Mouse (Mus musculus) liver, embryonic 16.5 days (tissue): Measurements from ENCODE around the gene Tmem266. TPM values are rescaled to one million over a fixed set of nuclear protein-coding genes. Genes with fewer than 3 reads are reported as not detected.

Source experiments
- ATAC-seq: fragments of 200-750 bp; cut with Nextera tagmentation; 2 replicates; pipeline ENCODE4 v1.8.0; 2017; ENCODE audit warnings: low read depth, mild to moderate bottlenecking, moderate number of reproducible peaks, moderate library complexity
- H3K27ac ChIP-seq: fragments of 300-500 bp; sonication (generic); 2 replicates; pipeline ENCODE4 v1.5.1; 2014; ENCODE audit warnings: mild to moderate bottlenecking, low read length
- H3K27me3 ChIP-seq: fragments of 300-500 bp; sonication (generic); 2 replicates; pipeline ENCODE4 v1.6.1; 2014; ENCODE audit warnings: low read depth, low read length, mixed read lengths; ENCODE audit not compliant: control insufficient read depth, insufficient read depth
- H3K36me3 ChIP-seq: fragments of 300-500 bp; sonication (generic); 2 replicates; pipeline ENCODE4 v1.6.1; 2014; ENCODE audit warnings: mild to moderate bottlenecking; ENCODE audit not compliant: control insufficient read depth, insufficient read depth
- H3K4me1 ChIP-seq: fragments of 300-500 bp; sonication (generic); 2 replicates; pipeline ENCODE4 v1.6.1; 2014; ENCODE audit warnings: low read depth, low read length, mixed read lengths; ENCODE audit not compliant: control insufficient read depth
- H3K4me2 ChIP-seq: fragments of 300-500 bp; sonication (generic); 2 replicates; pipeline ENCODE4 v1.6.1; 2014; ENCODE audit warnings: low read depth, low read length, mixed read lengths
- H3K4me3 ChIP-seq: fragments of 300-500 bp; sonication (generic); 2 replicates; pipeline ENCODE4 v1.5.1; 2014; ENCODE audit warnings: low read depth, mild to moderate bottlenecking, low read length
- H3K9ac ChIP-seq: fragments of 300-500 bp; sonication (generic); 2 replicates; pipeline ENCODE4 v1.6.1; 2014; ENCODE audit warnings: low read depth, low read length
- H3K9me3 ChIP-seq: fragments of 300-500 bp; sonication (generic); replicated peaks from 2 replicates; pipeline ENCODE4 v1.6.1; 2016; ENCODE audit warnings: low read length; ENCODE audit not compliant: control insufficient read depth
- WGBS: fragments of 180-500 bp; shearing (Covaris S2); extraction: QIAGEN DNeasy Blood & Tissue Kit; methylation state at CpG from one replicate; pipeline ENCODE4 v1.1.7; 2014; ENCODE audit not compliant: insufficient replicate concordance; 5-methylcytosine and 5-hydroxymethylcytosine counted together
- polyA plus RNA-seq: library from polyadenylated mRNA; unstranded; fragments of >200 nt; fragmentation: Nextera tagmentation; extraction: Ambion mirVana; gene quantifications from 2 replicates; pipeline ENCODE4 v1.2.1, GENCODE M21; 2015

Gene Tmem266
- polyA plus RNA-seq, 1 experiment from 2014 or later: 0.04 TPM

- H3K36me3 ChIP-seq: no peaks in the 10 kb centered on the region
- 57% methylated on average over 10 of the region's 10 CpGs for WGBS
- H3K9ac ChIP-seq: no peak overlapping the region
- no peaks in the 10 kb centered on the region for H3K27me3 ChIP-seq
- H3K4me2 ChIP-seq: no peak overlapping the region
- H3K27ac ChIP-seq: no peak overlapping the region
- ATAC-seq: no peak
- H3K9me3 ChIP-seq: no peaks in the 10 kb centered on the region; the same call in 1 of the 2 replicates
- H3K4me1 ChIP-seq: no peaks in the 10 kb centered on the region
- no peak overlapping the region for H3K4me3 ChIP-seq
Measured at GRCm38 (mm10) chr9:55377603-55378250, 51.0 kb downstream of the Tmem266 start.

- no peaks in the 10 kb centered on the region for H3K4me1 ChIP-seq
- no peak for ATAC-seq
- H3K4me2 ChIP-seq: no peak overlapping the region
- 67% methylated on average over 4 of the region's 4 CpGs for WGBS
- H3K27me3 ChIP-seq: no peaks in the 10 kb centered on the region
- no peak overlapping the region for H3K4me3 ChIP-seq
- no peak overlapping the region for H3K27ac ChIP-seq
- H3K9me3 ChIP-seq: no peaks in the 10 kb centered on the region
- H3K36me3 ChIP-seq: no peaks in the 10 kb centered on the region
- H3K9ac ChIP-seq: no peak overlapping the region
Measured at GRCm38 (mm10) chr9:55381456-55381855, 54.7 kb downstream of the Tmem266 start.

DNA sequence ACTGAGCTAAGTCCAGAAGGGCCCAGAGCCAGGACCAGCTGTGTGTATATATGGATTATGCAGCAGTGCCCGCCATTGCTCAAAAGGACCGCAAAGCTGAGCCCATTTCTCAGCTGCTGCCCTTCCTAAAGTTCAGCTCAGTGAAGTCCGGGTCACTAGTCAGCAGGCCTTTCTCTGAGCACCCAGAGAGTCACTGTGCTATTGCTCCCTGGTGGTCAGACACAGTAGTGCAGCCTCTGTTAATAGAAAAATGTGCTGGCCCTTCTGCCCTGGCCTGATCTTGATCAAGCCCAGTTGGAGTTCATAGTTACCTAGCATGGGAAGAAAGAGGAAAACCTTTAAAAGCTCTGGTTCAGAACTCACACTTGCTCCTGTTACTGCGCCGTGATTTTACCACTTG is 55.7 kb downstream of the Tmem266 start:
- H3K27ac ChIP-seq: no peak overlapping the region
- no peaks in the 10 kb centered on the region for H3K9me3 ChIP-seq
- WGBS: 22% methylated on average over 5 of the region's 5 CpGs
- H3K27me3 ChIP-seq: no peaks in the 10 kb centered on the region
- no peak overlapping the region for H3K4me3 ChIP-seq
- no peak overlapping the region for H3K9ac ChIP-seq
- H3K4me2 ChIP-seq: no peak overlapping the region
- no peaks in the 10 kb centered on the region for H3K36me3 ChIP-seq
- H3K4me1 ChIP-seq: no peaks in the 10 kb centered on the region
- ATAC-seq: no peak

DNA sequence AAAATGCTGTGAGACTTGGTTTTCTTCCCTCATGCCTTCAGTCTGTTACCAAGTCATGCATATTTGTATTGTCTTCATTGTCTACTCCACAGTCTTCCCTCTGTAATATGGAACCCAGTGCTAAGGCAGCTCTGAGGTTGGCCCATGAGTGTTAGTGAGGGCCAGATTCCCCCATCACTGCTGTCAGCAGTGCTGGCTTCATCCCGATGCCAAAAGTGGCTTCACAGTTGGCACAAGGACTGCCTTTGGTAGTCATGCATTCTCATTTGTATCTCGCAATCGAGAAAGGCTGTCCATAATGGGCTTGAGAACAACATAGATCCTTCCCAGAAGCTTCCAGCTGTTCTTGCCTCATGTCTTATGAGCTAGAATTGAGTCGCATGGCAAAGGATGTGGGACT is 59.4 kb downstream of the Tmem266 start:
- Histone ChIP-seq H3K36me3 (no peaks in the 10 kb centered on the region), H3K27ac (no peak overlapping the region), H3K4me1 (no peaks in the 10 kb centered on the region), H3K4me3 (no peak overlapping the region), H3K27me3 (no peaks in the 10 kb centered on the region), H3K9me3 (no peaks in the 10 kb centered on the region), H3K9ac (no peak overlapping the region), H3K4me2 (no peak overlapping the region)
- 83% methylated on average over 4 of the region's 4 CpGs for WGBS
- ATAC-seq: no peak

DNA sequence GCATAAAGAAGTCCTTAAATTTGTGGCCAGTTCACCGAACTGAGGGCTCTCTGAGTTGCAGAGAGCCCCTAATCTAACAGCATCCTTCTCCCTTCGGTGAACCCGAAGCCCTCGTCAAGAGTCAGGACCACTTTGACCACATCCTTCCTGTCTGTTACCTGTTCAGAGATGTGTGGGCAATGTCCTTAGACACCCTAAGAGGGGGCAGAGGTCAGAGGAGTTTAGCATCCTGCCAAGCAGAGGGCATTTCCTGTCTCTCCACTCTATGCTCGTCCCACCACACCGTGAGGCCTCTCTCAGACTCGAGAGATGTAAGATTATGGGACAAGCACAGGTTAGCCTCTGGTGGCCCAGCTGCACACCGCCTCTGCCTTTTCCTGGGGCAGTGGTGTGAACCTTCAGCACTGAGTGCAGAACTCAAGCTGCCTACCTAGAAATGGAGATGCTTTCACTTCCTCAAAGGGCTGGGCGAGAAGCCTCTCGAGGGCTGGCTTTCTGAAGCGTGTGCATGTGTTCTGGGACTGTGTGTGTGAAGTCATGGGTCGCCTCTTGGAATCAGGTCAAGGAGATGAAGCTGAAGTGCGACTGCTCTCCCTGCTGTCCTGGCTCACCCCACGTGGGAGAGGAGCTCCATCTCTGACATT is 61.3 kb downstream of the Tmem266 start:
- ATAC-seq: no peak
- no peak overlapping the region for H3K4me3 ChIP-seq
- no peak overlapping the region for H3K9ac ChIP-seq
- 32% methylated on average over 14 of the region's 14 CpGs for WGBS
- H3K27me3 ChIP-seq: no peaks in the 10 kb centered on the region
- H3K4me2 ChIP-seq: no peak overlapping the region
- H3K9me3 ChIP-seq: no peaks in the 10 kb centered on the region
- H3K4me1 ChIP-seq: no peaks in the 10 kb centered on the region
- no peak overlapping the region for H3K27ac ChIP-seq
- no peaks in the 10 kb centered on the region for H3K36me3 ChIP-seq

DNA sequence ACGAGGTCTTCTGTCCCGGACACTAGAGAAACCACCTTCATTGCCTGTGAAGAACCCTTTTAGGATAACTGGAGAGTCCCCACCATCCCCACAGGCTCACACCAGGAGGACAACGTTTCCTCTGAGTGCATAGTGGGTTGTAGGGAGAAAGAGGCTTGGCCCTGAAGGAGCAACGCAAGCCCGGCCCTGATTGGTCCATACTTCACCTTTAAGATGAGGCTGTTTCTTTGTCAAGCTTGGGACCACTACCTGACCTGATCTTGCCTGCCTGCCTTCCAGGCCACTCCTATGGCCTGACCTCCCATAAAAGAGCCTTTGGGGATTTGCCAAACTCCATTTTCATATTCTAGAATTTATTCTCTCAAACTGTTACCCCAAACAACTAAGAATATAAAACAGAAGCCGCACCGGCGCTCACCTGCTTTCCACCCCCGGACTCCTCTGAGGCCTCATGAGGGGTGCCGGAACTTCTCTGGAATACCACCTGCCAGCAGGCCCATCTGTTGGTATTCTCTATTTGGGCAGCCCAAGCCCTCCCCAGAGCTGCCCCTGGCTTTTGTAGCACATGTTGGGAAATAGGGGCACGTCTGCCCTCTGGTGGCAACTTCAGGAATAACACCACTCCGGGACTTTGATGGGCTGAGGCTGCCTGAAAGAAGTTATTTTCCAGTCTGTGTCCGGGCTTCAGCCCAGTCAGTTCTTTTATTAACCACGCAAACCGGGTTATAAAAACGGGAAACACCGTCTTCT is 65.4 kb downstream of the Tmem266 start:
- Histone ChIP-seq H3K27me3 (no peaks in the 10 kb centered on the region), H3K27ac (no peak overlapping the region), H3K4me3 (no peak overlapping the region), H3K4me2 (no peak overlapping the region), H3K36me3 (no peaks in the 10 kb centered on the region), H3K4me1 (no peaks in the 10 kb centered on the region), H3K9ac (no peak overlapping the region), H3K9me3 (no peaks in the 10 kb centered on the region)
- 34% methylated on average over 17 of the region's 17 CpGs for WGBS
- no peak for ATAC-seq

DNA sequence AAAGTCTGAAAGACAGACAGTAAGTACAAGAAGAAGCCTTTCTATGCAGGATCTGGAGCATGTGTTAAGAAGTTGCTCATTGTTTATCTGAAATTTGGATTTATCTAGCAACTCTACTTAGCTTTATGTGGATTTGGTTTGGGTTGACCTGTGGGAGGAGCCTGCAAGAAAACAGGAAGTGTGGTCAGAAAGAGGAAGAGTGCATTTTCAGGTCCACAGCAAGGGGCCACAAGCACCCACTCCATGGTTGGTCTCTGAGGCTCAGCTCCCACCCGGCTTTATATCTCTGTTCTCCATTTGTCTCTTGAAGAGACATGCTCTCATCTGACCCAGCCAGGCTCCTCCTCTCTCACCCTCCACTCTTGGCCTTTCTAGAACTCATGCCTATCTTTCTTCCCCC is 68.9 kb downstream of the Tmem266 start:
- H3K9ac ChIP-seq: no peak overlapping the region
- H3K27ac ChIP-seq: no peak overlapping the region
- 5% methylated on average over 1 of the region's 1 CpGs for WGBS
- no peak for ATAC-seq
- H3K4me3 ChIP-seq: no peak overlapping the region
- no peak overlapping the region for H3K4me2 ChIP-seq
- H3K27me3 ChIP-seq: no peaks in the 10 kb centered on the region
- no peaks in the 10 kb centered on the region for H3K36me3 ChIP-seq
- H3K4me1 ChIP-seq: no peaks in the 10 kb centered on the region
- H3K9me3 ChIP-seq: no peaks in the 10 kb centered on the region

GRCm38 (mm10) chr9:55398985-55399554 is 72.4 kb downstream of the Tmem266 start:
- Histone ChIP-seq H3K36me3 (no peaks in the 10 kb centered on the region), H3K4me2 (no peak overlapping the region), H3K4me3 (no peak overlapping the region), H3K27me3 (no peaks in the 10 kb centered on the region), H3K4me1 (no peaks in the 10 kb centered on the region), H3K9me3 (no peaks in the 10 kb centered on the region), H3K27ac (no peak overlapping the region), H3K9ac (no peak overlapping the region)
- no peak for ATAC-seq
- 65% methylated on average over 7 of the region's 7 CpGs for WGBS

- Histone ChIP-seq H3K4me2 (no peak overlapping the region), H3K4me1 (no peaks in the 10 kb centered on the region), H3K36me3 (no peaks in the 10 kb centered on the region), H3K9me3 (no peaks in the 10 kb centered on the region), H3K27me3 (no peaks in the 10 kb centered on the region), H3K4me3 (no peak overlapping the region), H3K27ac (no peak overlapping the region), H3K9ac (no peak overlapping the region)
- ATAC-seq: no peak
- 57% methylated on average over 7 of the region's 7 CpGs for WGBS
Measured at GRCm38 (mm10) chr9:55402276-55402675, 75.6 kb downstream of the Tmem266 start.
